Comparison of ENCODE assay signal across 9 mouse cellular contexts in the genomic region with DNA sequence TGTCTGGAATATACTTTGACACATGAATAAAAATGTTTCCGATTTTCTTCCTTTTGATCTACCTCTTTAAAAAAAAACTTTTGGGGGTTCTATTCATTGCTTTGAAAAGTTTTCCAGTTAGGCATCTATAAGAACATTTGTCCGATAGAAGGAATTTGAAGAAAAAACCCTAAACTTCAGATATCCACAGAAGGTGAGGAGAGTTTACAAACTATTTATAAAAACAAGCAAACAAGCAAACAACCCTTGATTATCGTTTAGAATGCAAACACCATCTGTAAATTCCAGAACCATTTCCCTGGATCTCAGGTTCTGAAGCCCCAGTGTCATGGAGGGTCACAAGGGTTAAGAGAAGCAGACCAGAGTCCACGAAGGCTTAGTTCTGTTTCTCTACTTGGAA. TPM values are rescaled to one million over a fixed set of nuclear protein-coding genes. Genes with fewer than 3 reads are reported as not detected.
A peak's percentile ranks its signal among the peaks of the same experiment; 100 is the strongest.
DNase-seq lines count a peak whose midpoint lies in the region; ATAC-seq and TF ChIP-seq lines count a peak whose summit lies in the region.
"Had no signal": no experiment of that assay in that cellular context is flagged by ENCODE, and none has a peak within 500 bp of the region (broad histone marks: within the 10 kb centered on the region; RNA-seq: fewer than 3 reads in every experiment).

Gene 4930455H04Rik (plus strand): TSS at position 301 of the 400 bp plus-strand sequence.

- no peaks in the 10 kb centered on the region for H3K27me3 ChIP-seq in kidney, adult 2 months (replicated peaks; ENCODE audit: control insufficient read depth, insufficient read depth, low read length)
- H3K27me3 ChIP-seq in embryonic facial prominence, embryonic 12.5 days, result no peaks in the 10 kb centered on the region
- no peaks in the 10 kb centered on the region for H3K27me3 ChIP-seq in hindbrain, embryonic 16.5 days (replicated peaks; ENCODE audit: control insufficient read depth, insufficient read depth, low read length)
- H3K27me3 ChIP-seq in midbrain, embryonic 15.5 days (replicated peaks), result no peaks in the 10 kb centered on the region

- H3K4me3 ChIP-seq in kidney, adult 2 months (ENCODE audit: insufficient read depth, low read depth, low read length), result peak within 1 kb of the TSS; percentile 36
- H3K4me3 ChIP-seq in embryonic facial prominence, embryonic 12.5 days, result peak within 1 kb of the TSS; percentile 39
- peak within 1 kb of the TSS; percentile 50 for H3K4me3 ChIP-seq in hindbrain, embryonic 16.5 days (ENCODE audit: low read length)
- H3K4me3 ChIP-seq in midbrain, embryonic 15.5 days, result peak within 1 kb of the TSS; percentile 40

- 55% methylated on average over 4 of the region's 4 CpGs for WGBS in kidney, adult 2 months
- WGBS in embryonic facial prominence, embryonic 12.5 days, result 50% methylated on average over 4 of the region's 4 CpGs
- 61% methylated on average over 4 of the region's 4 CpGs for WGBS in hindbrain, embryonic 16.5 days
- WGBS in midbrain, embryonic 15.5 days, result 62% methylated on average over 4 of the region's 4 CpGs

- TF ChIP-seq CTCF in kidney, adult 2 months (conservative IDR thresholded peaks at IDR 0.05; ENCODE audit: insufficient read depth, insufficient read length, low read depth, low read length), result no peak

- no peaks in the 10 kb centered on the region for H3K36me3 ChIP-seq in kidney, adult 2 months (ENCODE audit: control insufficient read depth, insufficient read depth, low read length)
- no peaks in the 10 kb centered on the region for H3K36me3 ChIP-seq in embryonic facial prominence, embryonic 12.5 days
- no peaks in the 10 kb centered on the region for H3K36me3 ChIP-seq in hindbrain, embryonic 16.5 days (ENCODE audit: control insufficient read depth, insufficient read depth, low read length)
- H3K36me3 ChIP-seq in midbrain, embryonic 15.5 days (replicated peaks), result no peaks in the 10 kb centered on the region
- H3K36me3 ChIP-seq: G1E had no signal

- peak within 1 kb of the TSS; percentile 38 for H3K9ac ChIP-seq in embryonic facial prominence, embryonic 12.5 days
- H3K9ac ChIP-seq in hindbrain, embryonic 16.5 days (ENCODE audit: low read depth, low read length), result peak within 1 kb of the TSS; percentile 70
- H3K9ac ChIP-seq in midbrain, embryonic 15.5 days, result peak within 1 kb of the TSS; percentile 37

- H3K27ac ChIP-seq in kidney, adult 2 months (ENCODE audit: insufficient read depth, low read depth, low read length), result peak within 1 kb of the TSS; percentile 58
- no peak within 1 kb of the TSS for H3K27ac ChIP-seq in embryonic facial prominence, embryonic 12.5 days
- H3K27ac ChIP-seq in hindbrain, embryonic 16.5 days (ENCODE audit: low read depth, low read length), result peak within 1 kb of the TSS; percentile 79
- peak within 1 kb of the TSS; percentile 74 for H3K27ac ChIP-seq in midbrain, embryonic 15.5 days

- peak within 1 kb of the TSS; percentile 62 for H3K4me2 ChIP-seq in embryonic facial prominence, embryonic 12.5 days (replicated peaks)
- peak within 1 kb of the TSS; percentile 81 for H3K4me2 ChIP-seq in hindbrain, embryonic 16.5 days (ENCODE audit: low read length)
- H3K4me2 ChIP-seq in midbrain, embryonic 15.5 days, result peak within 1 kb of the TSS; percentile 56

- H3K4me1 ChIP-seq in kidney, adult 2 months (ENCODE audit: control insufficient read depth, insufficient read depth, low read length), result no peaks in the 10 kb centered on the region
- 0 out of 2 replicates have a peak, but pooled peaks cover 5% of the 10 kb centered on the region for H3K4me1 ChIP-seq in embryonic facial prominence, embryonic 12.5 days
- peaks cover 6% of the 10 kb centered on the region; the same call in 1 of the 2 replicates for H3K4me1 ChIP-seq in hindbrain, embryonic 16.5 days (ENCODE audit: control insufficient read depth, insufficient read depth, low read depth, low read length)
- H3K4me1 ChIP-seq in midbrain, embryonic 15.5 days, result peaks cover 13% of the 10 kb centered on the region

- TF ChIP-seq POLR2A in kidney, adult 2 months (IDR thresholded peaks at IDR 0.05; ENCODE audit: low read depth, low read length), result no peak

- no peak for ATAC-seq in embryonic facial prominence, embryonic 12.5 days (ENCODE audit: insufficient number of reproducible peaks, insufficient read depth, low FRiP score, low TSS enrichment)
- no peak for ATAC-seq in hindbrain, embryonic 16.5 days
- ATAC-seq in midbrain, embryonic 15.5 days (replicated peaks), result no peak

- DNase-seq in kidney, adult 2 months, result no peak
- no peak for DNase-seq in kidney, postnatal 10 days
- no peak for DNase-seq in adipocyte (ENCODE audit: low spot score)
- no peak for DNase-seq in frontal cortex, postnatal 25 days (ENCODE audit: low spot score in 2 of 2)
- DNase-seq in layer of hippocampus, adult 9-10 months (ENCODE audit: low spot score), result no peak

- H3K9me3 ChIP-seq in embryonic facial prominence, embryonic 12.5 days, result no peaks in the 10 kb centered on the region
- no peaks in the 10 kb centered on the region for H3K9me3 ChIP-seq in hindbrain, embryonic 16.5 days (ENCODE audit: control insufficient read depth, low read length)
- H3K9me3 ChIP-seq in midbrain, embryonic 15.5 days, result no peaks in the 10 kb centered on the region
- H3K9me3 ChIP-seq: G1E had no signal

RNA-seq across cellular contexts. Expression of gene 4930455H04Rik, which starts in this region (rescaled TPM):
- not detected in 2 replicates for polyA plus RNA-seq in kidney, adult 2 months (2012; rRNA removed)
- not detected in 2 replicates for polyA plus RNA-seq in embryonic facial prominence, embryonic 12.5 days (2016; fragmentation: Nextera tagmentation; extraction: Ambion mirVana)
- polyA plus RNA-seq in hindbrain, embryonic 16.5 days (2015; fragmentation: Nextera tagmentation; extraction: Ambion mirVana), result not detected in 2 replicates
- polyA plus RNA-seq in midbrain, embryonic 15.5 days (2015; fragmentation: Nextera tagmentation; extraction: Ambion mirVana), result not detected in 2 replicates
- polyA plus RNA-seq: G1E had no signal
